Mouse (Mus musculus) limb, embryonic 11.5 days (tissue): Measurements from ENCODE around the gene Osbp. TPM values are rescaled to one million over a fixed set of nuclear protein-coding genes. Genes with fewer than 3 reads are reported as not detected.

Source experiments
- ATAC-seq: fragments of 200-750 bp; cut with Nextera tagmentation; 2 replicates; pipeline ENCODE4 v1.8.0; 2017; ENCODE audit warnings: low read depth; ENCODE audit not compliant: insufficient number of reproducible peaks, low FRiP score, low TSS enrichment
- DNase-seq: peaks from one replicate; pipeline ENCODE4 v3.0.0-alpha.2; 2015; ENCODE audit warnings: low spot score
- H3K27ac ChIP-seq: fragments of 300-500 bp; sonication (generic); replicated peaks from 2 replicates; pipeline ENCODE4 v1.5.1; 2014; ENCODE audit warnings: low read depth, mild to moderate bottlenecking, low read length
- H3K27me3 ChIP-seq: fragments of 300-500 bp; sonication (generic); 2 replicates; pipeline ENCODE4 v1.6.1; 2014; ENCODE audit warnings: mild to moderate bottlenecking, low read length, mixed read lengths; ENCODE audit not compliant: control insufficient read depth, insufficient read depth
- H3K36me3 ChIP-seq: fragments of 300-500 bp; sonication (generic); 2 replicates; pipeline ENCODE4 v1.6.1; 2014; ENCODE audit warnings: mild to moderate bottlenecking, low read length, moderate library complexity, mixed read lengths; ENCODE audit not compliant: control insufficient read depth, insufficient read depth
- H3K4me1 ChIP-seq: fragments of 300-500 bp; sonication (generic); 2 replicates; pipeline ENCODE4 v1.6.1; 2014; ENCODE audit warnings: low read length, mixed read lengths; ENCODE audit not compliant: control insufficient read depth, insufficient read depth
- H3K4me2 ChIP-seq: fragments of 300-500 bp; sonication (generic); 2 replicates; pipeline ENCODE4 v1.6.1; 2014; ENCODE audit warnings: low read depth, mild to moderate bottlenecking, moderate library complexity; ENCODE audit not compliant: severe bottlenecking
- H3K4me3 ChIP-seq: fragments of 300-500 bp; sonication (generic); 2 replicates; pipeline ENCODE4 v1.5.1; 2014; ENCODE audit warnings: low read depth, low read length
- H3K9ac ChIP-seq: fragments of 300-500 bp; sonication (generic); 2 replicates; pipeline ENCODE4 v1.6.1; 2014; ENCODE audit warnings: mild to moderate bottlenecking, low read length
- H3K9me3 ChIP-seq: fragments of 300-500 bp; sonication (generic); 2 replicates; pipeline ENCODE4 v1.6.1; 2016; ENCODE audit warnings: low read length; ENCODE audit not compliant: control insufficient read depth
- WGBS: fragments of 180-500 bp; shearing (Covaris S2); extraction: QIAGEN DNeasy Blood & Tissue Kit; methylation state at CpG from one replicate; pipeline ENCODE4 v1.1.7; 2014; 5-methylcytosine and 5-hydroxymethylcytosine counted together
- polyA plus RNA-seq: library from polyadenylated mRNA; unstranded; fragments of >200 nt; fragmentation: Nextera tagmentation; extraction: Ambion mirVana; gene quantifications from 2 replicates; pipeline ENCODE4 v1.2.1, GENCODE M21; 2014

Gene Osbp
- polyA plus RNA-seq, 1 experiment from 2014 or later: 6.1 TPM

GRCm38 (mm10) chr19:11994703-11995431 lies 29.1 kb downstream of the Osbp start:
- no peak overlapping the region for H3K27ac ChIP-seq
- peaks cover 9% of the 10 kb centered on the region for H3K36me3 ChIP-seq
- no peak overlapping the region for H3K4me2 ChIP-seq
- DNase-seq: no peak
- no peak overlapping the region for H3K9ac ChIP-seq
- H3K4me3 ChIP-seq: no peak overlapping the region
- no peaks in the 10 kb centered on the region for H3K9me3 ChIP-seq
- ATAC-seq: no peak
- H3K4me1 ChIP-seq: no peaks in the 10 kb centered on the region
- H3K27me3 ChIP-seq: no peaks in the 10 kb centered on the region
- 89% methylated on average over 6 of the region's 6 CpGs for WGBS

- H3K4me3 ChIP-seq: no peak overlapping the region
- no peak overlapping the region for H3K27ac ChIP-seq
- DNase-seq (no peak), ATAC-seq (no peak)
- no peak overlapping the region for H3K9ac ChIP-seq
- H3K4me1 ChIP-seq: no peaks in the 10 kb centered on the region
- WGBS: 50% methylated on average over 2 of the region's 2 CpGs
- H3K9me3 ChIP-seq: no peaks in the 10 kb centered on the region
- H3K27me3 ChIP-seq: no peaks in the 10 kb centered on the region
- H3K36me3 ChIP-seq: peaks cover 7% of the 10 kb centered on the region
- no peak overlapping the region for H3K4me2 ChIP-seq
Measured at GRCm38 (mm10) chr19:11995722-11996448, 30.1 kb downstream of the Osbp start.

- Histone ChIP-seq H3K9ac (no peak overlapping the region), H3K4me2 (no peak overlapping the region), H3K4me3 (no peak overlapping the region), H3K4me1 (no peaks in the 10 kb centered on the region), H3K27me3 (no peaks in the 10 kb centered on the region), H3K27ac (no peak overlapping the region), H3K9me3 (no peaks in the 10 kb centered on the region), H3K36me3 (no peaks in the 10 kb centered on the region)
- DNase-seq: no peak
- no peak for ATAC-seq
- 22% methylated on average over 3 of the region's 3 CpGs for WGBS
Measured at GRCm38 (mm10) chr19:12001686-12002085, 35.9 kb downstream of the Osbp start.

- peak; percentile 38; the same call in 1 of the 2 replicates for ATAC-seq
- 2% methylated on average over 11 of the region's 11 CpGs for WGBS
Measured at GRCm38 (mm10) chr19:12002125-12002524, 36.4 kb downstream of the Osbp start.

GRCm38 (mm10) chr19:12002791-12003190 lies 37.0 kb downstream of the Osbp start:
- DNase-seq: no peak
- WGBS: 44% methylated on average over 14 of the region's 14 CpGs
- Histone ChIP-seq H3K9me3 (no peaks in the 10 kb centered on the region), H3K27ac (no peak overlapping the region), H3K9ac (no peak overlapping the region), H3K36me3 (no peaks in the 10 kb centered on the region), H3K27me3 (no peaks in the 10 kb centered on the region), H3K4me3 (no peak overlapping the region), H3K4me1 (no peaks in the 10 kb centered on the region), H3K4me2 (peak overlapping the region; percentile 30; the same call in 1 of the 2 replicates)
- no peak for ATAC-seq

More at GRCm38 (mm10) chr19:12002125-12002524, 36.4 kb downstream of the Osbp start:
- no peak overlapping the region for H3K9ac ChIP-seq
- H3K36me3 ChIP-seq: no peaks in the 10 kb centered on the region
- no peaks in the 10 kb centered on the region for H3K9me3 ChIP-seq
- H3K4me3 ChIP-seq: no peak overlapping the region
- no peaks in the 10 kb centered on the region for H3K4me1 ChIP-seq
- no peaks in the 10 kb centered on the region for H3K27me3 ChIP-seq
- peak overlapping the region; percentile 30; the same call in 1 of the 2 replicates for H3K4me2 ChIP-seq
- DNase-seq: peak; percentile 85
- H3K27ac ChIP-seq: no peak overlapping the region

- H3K9ac ChIP-seq: no peak overlapping the region
Measured at GRCm38 (mm10) chr19:12003568-12003967, 37.8 kb downstream of the Osbp start.

GRCm38 (mm10) chr19:12004216-12005008 lies 38.7 kb downstream of the Osbp start:
- Histone ChIP-seq H3K4me2 (peak overlapping the region; percentile 58; the same call in 1 of the 2 replicates), H3K36me3 (no peaks in the 10 kb centered on the region), H3K9me3 (no peaks in the 10 kb centered on the region), H3K9ac (no peak overlapping the region), H3K27me3 (no peaks in the 10 kb centered on the region), H3K4me3 (peak overlapping the region; percentile 52; the same call in 1 of the 2 replicates), H3K27ac (no peak overlapping the region), H3K4me1 (no peaks in the 10 kb centered on the region)
- ATAC-seq (no peak), DNase-seq (no peak)
- 69% methylated on average over 9 of the region's 9 CpGs for WGBS

More at GRCm38 (mm10) chr19:12003568-12003967, 37.8 kb downstream of the Osbp start:
- Histone ChIP-seq H3K4me1 (no peaks in the 10 kb centered on the region), H3K27me3 (no peaks in the 10 kb centered on the region), H3K27ac (no peak overlapping the region), H3K4me2 (no peak overlapping the region), H3K4me3 (no peak overlapping the region), H3K9me3 (no peaks in the 10 kb centered on the region), H3K36me3 (no peaks in the 10 kb centered on the region)
- WGBS: 91% methylated on average over 2 of the region's 2 CpGs
- DNase-seq (no peak), ATAC-seq (no peak)
